Mouse (Mus musculus) adrenal gland, postnatal 4 days (tissue): ENCODE measurements at regions not wholly inside any gene's neighbourhood (a gene's known extent, or its start where the extent isn't known, plus 50 kb on each side); places are given as distances from the start of the nearest gene placed in this dataset.

Source experiments
- DNase-seq, 2 experiments: peaks; one replicate each; pipeline ENCODE4 v3.0.0; 2021 to 2022; ENCODE audit warnings: low spot score in 2 of 2, mixed read lengths in 2 of 2

GRCm38 (mm10) chr3:35315162-35315561 lies 438.7 kb upstream of the Atp11b start:
- no peak for DNase-seq

- DNase-seq = no peak
These were observed 435.6 kb upstream of the Atp11b start for GRCm38 (mm10) chr3:35318348-35318747.

- no peak for DNase-seq
These were observed 433.0 kb upstream of the Atp11b start for GRCm38 (mm10) chr3:35320844-35321393.

GRCm38 (mm10) chr3:35321991-35322390 lies 431.9 kb upstream of the Atp11b start:
- DNase-seq = no peak

- no peak for DNase-seq
These were observed 431.0 kb upstream of the Atp11b start for GRCm38 (mm10) chr3:35322899-35323298.

GRCm38 (mm10) chr3:35323450-35324077 lies 430.3 kb upstream of the Atp11b start:
- peak in 1 of 2 experiments; percentile 14 for DNase-seq

GRCm38 (mm10) chr3:35324186-35324585 lies 429.7 kb upstream of the Atp11b start:
- no peak for DNase-seq

GRCm38 (mm10) chr3:35332534-35333272 lies 421.2 kb upstream of the Atp11b start:
- no peak for DNase-seq

GRCm38 (mm10) chr3:35334017-35334416 lies 419.9 kb upstream of the Atp11b start:
- DNase-seq = no peak

- no peak for DNase-seq
These were observed 419.4 kb upstream of the Atp11b start for GRCm38 (mm10) chr3:35334546-35334945.

- no peak for DNase-seq
These were observed 418.1 kb upstream of the Atp11b start for GRCm38 (mm10) chr3:35335837-35336236.

GRCm38 (mm10) chr3:35340525-35340924 lies 413.4 kb upstream of the Atp11b start:
- no peak for DNase-seq

- no peak for DNase-seq
These were observed 412.7 kb upstream of the Atp11b start for GRCm38 (mm10) chr3:35340935-35341800.

- DNase-seq = no peak
These were observed 412.1 kb upstream of the Atp11b start for GRCm38 (mm10) chr3:35341840-35342239.

GRCm38 (mm10) chr3:35342584-35342983 lies 411.3 kb upstream of the Atp11b start:
- no peak for DNase-seq

- no peak for DNase-seq
These were observed 410.0 kb upstream of the Atp11b start for GRCm38 (mm10) chr3:35343936-35344335.

GRCm38 (mm10) chr3:35349114-35349513 lies 404.8 kb upstream of the Atp11b start:
- no peak for DNase-seq

- DNase-seq = no peak
These were observed 400.5 kb upstream of the Atp11b start for GRCm38 (mm10) chr3:35353442-35353841.

- DNase-seq = no peak
These were observed 400.0 kb upstream of the Atp11b start for GRCm38 (mm10) chr3:35353920-35354319.

- no peak for DNase-seq
These were observed 399.6 kb upstream of the Atp11b start for GRCm38 (mm10) chr3:35354356-35354755.

- no peak for DNase-seq
These were observed 396.8 kb upstream of the Atp11b start for GRCm38 (mm10) chr3:35357111-35357510.

GRCm38 (mm10) chr3:35358541-35358940 lies 395.4 kb upstream of the Atp11b start:
- no peak for DNase-seq
